Mouse (Mus musculus) stomach, postnatal 0 days (tissue): ENCODE measurements at regions not wholly inside any gene's neighbourhood (a gene's known extent, or its start where the extent isn't known, plus 50 kb on each side); places are given as distances from the start of the nearest gene placed in this dataset.

Source experiments
- ATAC-seq: fragments of 200-750 bp; cut with Nextera tagmentation; 2 replicates; pipeline ENCODE4 v1.8.0; 2017; ENCODE audit not compliant: low FRiP score, low TSS enrichment
- DNase-seq: peaks from one replicate; pipeline ENCODE4 v3.0.0-alpha.2; 2016; ENCODE audit warnings: low spot score
- H3K27ac ChIP-seq: fragments of 300-500 bp; sonication (generic); replicated peaks from 2 replicates; pipeline ENCODE4 v1.5.1; 2014; ENCODE audit warnings: mild to moderate bottlenecking, control low read depth
- H3K27me3 ChIP-seq: fragments of 300-500 bp; sonication (generic); 2 replicates; pipeline ENCODE4 v1.6.1; 2014; ENCODE audit warnings: low read length; ENCODE audit not compliant: control insufficient read depth, insufficient read depth
- H3K36me3 ChIP-seq: fragments of 300-500 bp; sonication (generic); 2 replicates; pipeline ENCODE4 v1.6.1; 2014; ENCODE audit warnings: low read length, mixed read lengths; ENCODE audit not compliant: control insufficient read depth, insufficient read depth
- H3K4me1 ChIP-seq: fragments of 300-500 bp; sonication (generic); replicated peaks from 2 replicates; pipeline ENCODE4 v1.6.1; 2014; ENCODE audit warnings: antibody characterized with exemption; ENCODE audit not compliant: control insufficient read depth, insufficient read depth
- H3K4me2 ChIP-seq: fragments of 300-500 bp; sonication (generic); replicated peaks from 2 replicates; pipeline ENCODE4 v1.6.1; 2014; ENCODE audit warnings: low read depth, mild to moderate bottlenecking, control low read depth, moderate library complexity
- H3K4me3 ChIP-seq: fragments of 300-500 bp; sonication (generic); 2 replicates; pipeline ENCODE4 v1.5.1; 2014; ENCODE audit warnings: low read depth, low read length, control low read depth
- H3K9ac ChIP-seq: fragments of 300-500 bp; sonication (generic); 2 replicates; pipeline ENCODE4 v1.6.1; 2014; ENCODE audit warnings: mild to moderate bottlenecking, low read length, control low read depth, mixed read lengths
- H3K9me3 ChIP-seq: fragments of 300-500 bp; sonication (generic); 2 replicates; pipeline ENCODE4 v1.6.1; 2016; ENCODE audit warnings: low read length; ENCODE audit not compliant: control insufficient read depth
- CTCF ChIP-seq: IDR thresholded peaks from 2 replicates; pipeline ENCODE4 v1.5.1; 2016; ENCODE audit warnings: antibody characterized with exemption, low read depth, mild to moderate bottlenecking, moderate library complexity
- EP300 ChIP-seq: optimal IDR thresholded peaks from 2 replicates; pipeline ENCODE3; 2016; ENCODE audit warnings: antibody characterized with exemption
- WGBS: fragments of 180-500 bp; shearing (Covaris S2); extraction: QIAGEN DNeasy Blood & Tissue Kit; methylation state at CpG from one replicate; pipeline ENCODE4 v1.1.7; 2014; 5-methylcytosine and 5-hydroxymethylcytosine counted together

DNA sequence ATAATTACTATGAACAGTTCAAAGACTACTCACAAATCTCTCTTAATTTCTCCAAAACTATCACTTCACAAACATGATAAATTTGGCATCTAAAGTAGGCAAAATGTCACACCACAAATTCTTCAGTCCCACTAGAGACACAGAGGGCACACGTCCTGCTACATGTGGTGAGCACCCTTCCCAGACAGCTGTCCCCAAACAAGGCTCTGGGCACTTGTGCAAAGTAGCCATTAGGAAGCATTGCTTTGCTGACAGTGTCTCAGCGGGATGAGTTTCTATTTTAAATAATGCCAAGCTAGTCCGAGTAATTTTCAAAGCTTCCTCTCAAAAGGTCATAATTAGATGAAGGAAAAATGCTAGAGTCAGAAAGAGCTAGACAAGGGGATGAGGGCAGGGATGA, 169.1 kb upstream of the Fn1 start:
- DNase-seq (no peak), ATAC-seq (no peak)
- no peaks in the 10 kb centered on the region for H3K4me1 ChIP-seq
- H3K27ac ChIP-seq: no peak overlapping the region
- no peak overlapping the region for H3K4me2 ChIP-seq
- H3K27me3 ChIP-seq: no peaks in the 10 kb centered on the region
- TF ChIP-seq CTCF (no peak), EP300 (no peak)
- no peak overlapping the region for H3K4me3 ChIP-seq
- H3K36me3 ChIP-seq: no peaks in the 10 kb centered on the region
- no peak overlapping the region for H3K9ac ChIP-seq
- WGBS: 71% methylated on average over 3 of the region's 3 CpGs
- no peaks in the 10 kb centered on the region for H3K9me3 ChIP-seq

GRCm38 (mm10) chr1:71821099-71821498, 168.1 kb upstream of the Fn1 start:
- Histone ChIP-seq H3K36me3 (no peaks in the 10 kb centered on the region), H3K9me3 (no peaks in the 10 kb centered on the region), H3K4me2 (no peak overlapping the region), H3K27me3 (no peaks in the 10 kb centered on the region), H3K27ac (no peak overlapping the region), H3K4me1 (no peaks in the 10 kb centered on the region), H3K4me3 (no peak overlapping the region), H3K9ac (no peak overlapping the region)
- no peak for TF ChIP-seq EP300
- TF ChIP-seq CTCF: no peak
- ATAC-seq: no peak
- 70% methylated on average over 7 of the region's 7 CpGs for WGBS
- DNase-seq: no peak

DNA sequence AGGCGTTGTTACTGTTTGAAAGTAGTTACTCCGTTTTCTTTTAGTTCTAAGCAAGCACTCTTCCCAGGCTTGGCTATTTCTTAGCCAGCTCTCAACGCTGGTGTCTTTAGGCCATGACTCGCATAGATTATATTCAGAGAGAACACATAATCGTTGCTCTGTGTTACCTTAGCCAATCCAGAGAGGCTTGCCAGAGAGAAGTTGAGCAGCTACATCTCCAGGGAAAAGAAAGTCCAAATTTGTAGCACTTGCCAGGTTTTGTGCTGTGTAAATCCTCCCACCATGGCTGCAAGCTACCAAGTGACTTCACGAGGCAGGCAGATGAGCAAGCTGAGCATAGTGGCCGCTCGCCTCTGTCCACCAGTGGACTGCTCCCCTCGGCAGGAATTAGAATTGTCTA, 163.3 kb upstream of the Fn1 start:
- TF ChIP-seq CTCF: no peak
- TF ChIP-seq EP300: no peak
- no peak overlapping the region for H3K9ac ChIP-seq
- no peak for ATAC-seq
- H3K27ac ChIP-seq: no peak overlapping the region
- no peaks in the 10 kb centered on the region for H3K36me3 ChIP-seq
- no peaks in the 10 kb centered on the region for H3K9me3 ChIP-seq
- no peak overlapping the region for H3K4me3 ChIP-seq
- H3K4me1 ChIP-seq: no peaks in the 10 kb centered on the region
- H3K27me3 ChIP-seq: no peaks in the 10 kb centered on the region
- whole genome bisulfite sequencing: 80% methylated on average over 9 of the region's 9 CpGs
- no peak for DNase-seq
- no peak overlapping the region for H3K4me2 ChIP-seq

GRCm38 (mm10) chr1:71814141-71814540, 161.1 kb upstream of the Fn1 start:
- Histone ChIP-seq H3K27me3 (no peaks in the 10 kb centered on the region), H3K9ac (no peak overlapping the region), H3K9me3 (no peaks in the 10 kb centered on the region), H3K36me3 (no peaks in the 10 kb centered on the region), H3K27ac (no peak overlapping the region), H3K4me3 (no peak overlapping the region), H3K4me2 (no peak overlapping the region), H3K4me1 (no peaks in the 10 kb centered on the region)
- no peak for TF ChIP-seq CTCF
- DNase-seq (no peak), ATAC-seq (no peak)
- 66% methylated on average over 4 of the region's 4 CpGs for WGBS

DNA sequence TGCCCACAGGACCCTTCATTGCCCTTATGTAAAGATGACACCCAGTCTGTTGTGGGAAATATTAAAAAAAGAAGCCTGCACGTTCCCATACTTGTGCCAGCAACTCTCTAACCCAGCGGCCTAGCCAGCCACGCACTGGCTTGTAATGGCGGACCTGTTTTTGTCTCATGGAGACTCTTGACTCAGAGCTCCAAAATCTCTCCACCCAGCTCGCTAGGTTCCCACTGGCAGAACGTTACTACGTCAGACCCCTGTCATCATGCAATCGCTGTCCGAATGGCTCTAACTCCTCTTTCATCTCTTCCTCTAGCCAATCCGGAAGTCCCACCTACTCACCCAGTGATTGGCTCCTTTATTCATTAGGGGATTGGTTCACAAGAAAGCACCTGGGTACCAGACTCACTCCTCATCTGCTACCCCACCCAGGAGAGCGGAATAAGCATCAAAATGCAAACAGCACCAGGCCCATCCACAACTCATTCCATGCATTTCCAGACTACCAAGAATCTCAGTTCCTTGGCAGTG, 159.2 kb upstream of the Fn1 start:
- H3K9ac ChIP-seq: no peak overlapping the region
- no peaks in the 10 kb centered on the region for H3K27me3 ChIP-seq
- DNase-seq (no peak), ATAC-seq (no peak)
- H3K36me3 ChIP-seq: no peaks in the 10 kb centered on the region
- H3K27ac ChIP-seq: no peak overlapping the region
- no peak overlapping the region for H3K4me2 ChIP-seq
- TF ChIP-seq EP300 (no peak), CTCF (no peak)
- H3K4me1 ChIP-seq: no peaks in the 10 kb centered on the region
- no peaks in the 10 kb centered on the region for H3K9me3 ChIP-seq
- H3K4me3 ChIP-seq: no peak overlapping the region
- 93% methylated on average over 11 of the region's 11 CpGs for WGBS

- H3K36me3 ChIP-seq: no peaks in the 10 kb centered on the region
- no peak overlapping the region for H3K4me2 ChIP-seq
- H3K9ac ChIP-seq: no peak overlapping the region
- 78% methylated on average over 11 of the region's 11 CpGs for WGBS
- H3K9me3 ChIP-seq: no peaks in the 10 kb centered on the region
- H3K27me3 ChIP-seq: no peaks in the 10 kb centered on the region
- ATAC-seq (no peak), DNase-seq (no peak)
- H3K4me1 ChIP-seq: no peaks in the 10 kb centered on the region
- H3K27ac ChIP-seq: no peak overlapping the region
- TF ChIP-seq CTCF (no peak), EP300 (no peak)
- H3K4me3 ChIP-seq: no peak overlapping the region
These were observed 158.3 kb upstream of the Fn1 start for GRCm38 (mm10) chr1:71811196-71811788.
